Mouse (Mus musculus): ENCODE measurements around the gene Sec22c. TPM values are rescaled to one million over a fixed set of nuclear protein-coding genes. Genes with fewer than 3 reads are reported as not detected.

The Sec22c gene
- polyA plus RNA-seq (2015; fragmentation: Nextera tagmentation; extraction: Ambion mirVana), result 32.0 and 34.5 TPM in 2 replicates

GRCm38 (mm10) chr9:121704646-121705625 is at the start of gene Sec22c:
Gene Sec22c (minus strand): TSS chr9:121705490.
- Histone ChIP-seq H3K9me3 (replicated peaks; ENCODE audit: control insufficient read depth, low read length, poor library complexity, severe bottlenecking) (no peaks in the 10 kb centered on the region), H3K27me3 (ENCODE audit: control insufficient read depth, insufficient read depth, low read depth, low read length) (no peaks in the 10 kb centered on the region), H3K4me2 (ENCODE audit: low read length) (peak within 1 kb of the TSS; percentile 89), H3K9ac (ENCODE audit: low read depth, low read length) (peak within 1 kb of the TSS; percentile 85), H3K4me1 (ENCODE audit: control insufficient read depth, insufficient read depth, low read length) (peaks cover 22% of the 10 kb centered on the region), H3K27ac (ENCODE audit: low read length) (peak within 1 kb of the TSS; percentile 81), H3K4me3 (ENCODE audit: low read depth, low read length) (peak within 1 kb of the TSS; percentile 76), H3K36me3 (ENCODE audit: control insufficient read depth, insufficient read depth, low read length) (no peaks in the 10 kb centered on the region)
- WGBS, result 1% methylated on average over 58 of the region's 69 CpGs
- peak; percentile 95 for ATAC-seq

DNA sequence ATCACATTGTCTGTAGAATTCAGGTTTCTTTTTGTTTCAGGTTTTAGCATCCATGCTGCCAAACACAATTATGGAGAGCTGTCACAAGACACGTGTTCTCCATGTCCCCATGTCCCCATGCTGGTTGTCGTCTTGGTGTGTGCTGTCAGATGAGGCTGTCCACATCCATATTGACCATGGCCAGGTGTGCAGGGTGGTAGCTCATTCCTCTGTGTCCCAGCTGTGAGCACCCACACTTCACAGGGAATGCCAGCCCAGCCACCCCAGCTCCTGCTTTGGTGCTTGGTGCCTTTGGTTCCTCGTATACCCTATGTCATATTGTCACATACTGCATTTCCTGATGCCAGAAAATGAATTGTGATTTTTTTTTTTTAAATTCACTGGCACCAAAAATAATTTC is 49.3 kb upstream of the Sec22c start:
- Histone ChIP-seq H3K4me1 (ENCODE audit: control insufficient read depth, insufficient read depth, low read length) (peaks cover 13% of the 10 kb centered on the region), H3K4me2 (ENCODE audit: low read length) (no peak overlapping the region), H3K27me3 (ENCODE audit: control insufficient read depth, insufficient read depth, low read depth, low read length) (no peaks in the 10 kb centered on the region), H3K27ac (ENCODE audit: low read length) (no peak overlapping the region), H3K9me3 (replicated peaks; ENCODE audit: control insufficient read depth, low read length, poor library complexity, severe bottlenecking) (no peaks in the 10 kb centered on the region), H3K36me3 (ENCODE audit: control insufficient read depth, insufficient read depth, low read length) (peaks cover 33% of the 10 kb centered on the region), H3K4me3 (ENCODE audit: low read depth, low read length) (no peak overlapping the region), H3K9ac (ENCODE audit: low read depth, low read length) (no peak overlapping the region)
- 93% methylated on average over 3 of the region's 3 CpGs for WGBS
- no peak for ATAC-seq

DNA sequence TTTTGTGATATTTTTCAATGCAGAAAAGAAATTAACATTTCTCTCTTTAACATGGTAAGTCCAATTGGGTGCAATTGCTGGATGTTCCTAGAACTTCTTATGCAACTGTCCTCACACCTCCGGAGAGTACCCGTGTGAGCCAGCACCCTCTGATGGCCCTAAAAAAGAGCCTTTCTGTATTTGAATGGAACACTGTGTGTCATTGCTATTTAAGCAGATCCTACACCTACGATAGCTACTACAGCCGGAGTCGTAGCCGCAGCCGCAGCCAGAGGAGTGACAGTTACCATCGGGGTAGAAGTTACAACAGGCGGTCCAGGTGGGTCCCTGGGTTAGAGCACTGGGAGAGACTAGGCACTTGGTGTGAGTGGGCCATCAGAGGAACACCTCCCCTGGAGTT is 47.5 kb upstream of the Sec22c start:
- Histone ChIP-seq H3K4me1 (ENCODE audit: control insufficient read depth, insufficient read depth, low read length) (0 out of 2 replicates have a peak, but pooled peaks cover 3% of the 10 kb centered on the region), H3K9ac (ENCODE audit: low read depth, low read length) (no peak overlapping the region), H3K36me3 (ENCODE audit: control insufficient read depth, insufficient read depth, low read length) (peaks cover 39% of the 10 kb centered on the region), H3K4me2 (ENCODE audit: low read length) (no peak overlapping the region), H3K9me3 (replicated peaks; ENCODE audit: control insufficient read depth, low read length, poor library complexity, severe bottlenecking) (no peaks in the 10 kb centered on the region), H3K27me3 (ENCODE audit: control insufficient read depth, insufficient read depth, low read depth, low read length) (no peaks in the 10 kb centered on the region), H3K27ac (ENCODE audit: low read length) (no peak overlapping the region), H3K4me3 (ENCODE audit: low read depth, low read length) (no peak overlapping the region)
- WGBS, result 98% methylated on average over 9 of the region's 9 CpGs
- no peak for ATAC-seq

DNA sequence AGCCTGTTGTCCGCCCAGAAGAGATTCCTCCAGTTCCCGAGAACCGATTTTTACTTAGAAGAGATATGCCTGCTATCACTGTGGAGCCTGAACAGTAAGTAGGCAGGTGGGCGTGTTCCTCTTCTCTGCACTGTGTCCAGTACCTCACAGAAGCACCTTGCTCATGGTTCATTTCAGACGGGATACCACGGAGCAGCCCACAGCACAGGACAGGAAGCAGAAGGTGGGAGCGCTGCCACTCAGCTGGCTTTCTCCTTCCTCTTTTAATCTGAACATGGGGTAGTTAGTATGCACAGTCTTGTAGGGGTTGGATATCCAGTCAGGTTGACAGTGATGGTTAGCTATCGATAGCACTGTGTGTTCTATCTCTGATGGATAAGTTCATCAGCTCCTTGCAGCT is 38.8 kb upstream of the Sec22c start:
- no peak for ATAC-seq
- Histone ChIP-seq H3K36me3 (ENCODE audit: control insufficient read depth, insufficient read depth, low read length) (peaks cover 34% of the 10 kb centered on the region), H3K9ac (ENCODE audit: low read depth, low read length) (no peak overlapping the region), H3K27ac (ENCODE audit: low read length) (no peak overlapping the region), H3K4me1 (ENCODE audit: control insufficient read depth, insufficient read depth, low read length) (no peaks in the 10 kb centered on the region), H3K9me3 (replicated peaks; ENCODE audit: control insufficient read depth, low read length, poor library complexity, severe bottlenecking) (no peaks in the 10 kb centered on the region), H3K4me3 (ENCODE audit: low read depth, low read length) (no peak overlapping the region), H3K4me2 (ENCODE audit: low read length) (no peak overlapping the region), H3K27me3 (ENCODE audit: control insufficient read depth, insufficient read depth, low read depth, low read length) (no peaks in the 10 kb centered on the region)
- WGBS, result 94% methylated on average over 8 of the region's 8 CpGs

- no peaks in the 10 kb centered on the region for H3K27me3 ChIP-seq (ENCODE audit: control insufficient read depth, insufficient read depth, low read depth, low read length)
- no peaks in the 10 kb centered on the region for H3K4me1 ChIP-seq (ENCODE audit: control insufficient read depth, insufficient read depth, low read length)
- no peak overlapping the region for H3K4me3 ChIP-seq (ENCODE audit: low read depth, low read length)
- ATAC-seq, result no peak
- H3K27ac ChIP-seq (ENCODE audit: low read length), result no peak overlapping the region
- peaks cover 24% of the 10 kb centered on the region for H3K36me3 ChIP-seq (ENCODE audit: control insufficient read depth, insufficient read depth, low read length)
- H3K9ac ChIP-seq (ENCODE audit: low read depth, low read length), result no peak overlapping the region
- no peaks in the 10 kb centered on the region for H3K9me3 ChIP-seq (replicated peaks; ENCODE audit: control insufficient read depth, low read length, poor library complexity, severe bottlenecking)
- WGBS, result 95% methylated on average over 3 of the region's 3 CpGs
- H3K4me2 ChIP-seq (ENCODE audit: low read length), result no peak overlapping the region
Measured at GRCm38 (mm10) chr9:121741168-121741567, 35.9 kb upstream of the Sec22c start.

DNA sequence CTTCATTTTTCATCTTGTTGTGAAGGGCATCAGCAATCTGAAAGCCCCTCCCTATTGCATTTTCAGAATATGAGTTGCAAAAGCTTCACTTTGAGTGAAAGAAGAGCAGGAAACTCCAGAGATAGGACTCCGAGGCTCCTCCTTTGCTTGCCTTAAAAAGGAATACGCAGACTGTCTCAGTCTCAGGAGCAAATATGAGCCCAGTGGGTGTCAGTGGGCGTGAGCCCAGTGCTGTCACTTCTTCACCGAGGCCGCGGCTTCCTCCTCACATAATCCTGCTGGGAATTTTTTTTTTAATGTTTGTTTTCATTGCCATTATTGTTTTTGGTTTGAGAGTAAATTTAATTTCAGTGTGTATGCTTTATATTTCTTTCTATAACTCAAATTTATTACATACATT is 35.2 kb upstream of the Sec22c start:
- Histone ChIP-seq H3K4me3 (ENCODE audit: low read depth, low read length) (no peak overlapping the region), H3K27me3 (ENCODE audit: control insufficient read depth, insufficient read depth, low read depth, low read length) (no peaks in the 10 kb centered on the region), H3K4me1 (ENCODE audit: control insufficient read depth, insufficient read depth, low read length) (no peaks in the 10 kb centered on the region), H3K9ac (ENCODE audit: low read depth, low read length) (no peak overlapping the region), H3K27ac (ENCODE audit: low read length) (no peak overlapping the region), H3K4me2 (ENCODE audit: low read length) (no peak overlapping the region), H3K9me3 (replicated peaks; ENCODE audit: control insufficient read depth, low read length, poor library complexity, severe bottlenecking) (no peaks in the 10 kb centered on the region), H3K36me3 (ENCODE audit: control insufficient read depth, insufficient read depth, low read length) (peaks cover 24% of the 10 kb centered on the region)
- 88% methylated on average over 6 of the region's 6 CpGs for WGBS
- no peak for ATAC-seq

DNA sequence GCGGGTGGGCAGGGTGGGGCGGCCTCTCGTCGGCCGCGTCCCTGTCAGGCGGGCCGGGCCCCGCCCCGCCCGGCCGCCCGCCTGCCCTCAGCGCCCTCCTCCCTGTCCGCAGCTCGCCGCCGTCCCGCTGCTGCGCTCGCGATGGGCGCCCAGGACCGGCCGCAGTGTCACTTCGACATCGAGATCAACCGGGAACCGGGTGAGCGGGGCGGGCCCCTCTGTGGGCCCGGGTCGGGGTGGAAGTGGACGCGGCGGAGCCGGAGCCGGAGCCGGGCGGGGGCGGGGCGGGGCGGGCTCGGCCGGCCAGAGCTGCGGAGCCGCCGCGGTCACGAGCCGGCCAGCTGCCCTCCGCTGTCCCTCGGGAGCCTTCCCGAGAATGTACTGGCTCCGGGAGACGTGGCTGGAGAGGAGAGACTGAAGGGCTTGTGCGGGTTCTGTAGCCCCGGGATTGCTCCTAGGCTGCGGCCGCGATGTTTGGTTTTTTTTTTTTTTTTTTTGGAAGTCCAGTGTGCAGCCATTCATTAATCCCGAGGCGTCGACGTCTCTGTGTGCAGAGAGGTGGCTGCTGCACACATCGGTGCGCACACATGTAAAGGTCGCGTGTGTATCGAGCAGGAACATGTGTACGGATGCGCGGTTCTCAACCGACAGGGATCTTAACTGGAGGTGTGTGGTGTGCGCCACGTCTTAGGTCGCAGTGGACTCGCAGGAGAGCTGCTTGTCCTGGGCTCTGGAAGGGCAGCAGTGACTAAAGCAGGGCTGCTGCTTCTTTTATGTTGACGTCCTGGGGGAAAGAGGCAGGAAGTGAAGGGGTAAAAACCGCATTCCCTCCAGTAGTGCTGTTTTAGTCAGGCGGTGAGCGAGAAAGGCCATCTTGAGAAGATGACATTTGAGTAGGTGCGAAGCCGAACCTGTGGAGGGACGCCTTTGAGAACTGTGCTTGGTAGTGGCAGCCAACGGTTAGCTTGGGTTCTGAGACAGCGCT is 14.3 kb upstream of the Sec22c start:
- no peaks in the 10 kb centered on the region for H3K36me3 ChIP-seq (ENCODE audit: control insufficient read depth, insufficient read depth, low read length)
- H3K9me3 ChIP-seq (replicated peaks; ENCODE audit: control insufficient read depth, low read length, poor library complexity, severe bottlenecking), result no peaks in the 10 kb centered on the region
- H3K4me2 ChIP-seq (ENCODE audit: low read length), result peak overlapping the region; percentile 68
- peak overlapping the region; percentile 64 for H3K4me3 ChIP-seq (ENCODE audit: low read depth, low read length)
- under 1% methylated on average over 77 of the region's 87 CpGs for WGBS
- H3K27me3 ChIP-seq (ENCODE audit: control insufficient read depth, insufficient read depth, low read depth, low read length), result no peaks in the 10 kb centered on the region
- H3K4me1 ChIP-seq (ENCODE audit: control insufficient read depth, insufficient read depth, low read length), result peaks cover 23% of the 10 kb centered on the region
- ATAC-seq, result peak; percentile 66
- H3K27ac ChIP-seq (ENCODE audit: low read length), result peak overlapping the region; percentile 88
- H3K9ac ChIP-seq (ENCODE audit: low read depth, low read length), result peak overlapping the region; percentile 89

- H3K27ac ChIP-seq (ENCODE audit: low read length), result peak within 1 kb of the TSS; percentile 94
- peak; percentile 99 for ATAC-seq
- WGBS, result 0% methylated on average over 57 of the region's 61 CpGs
Measured at GRCm38 (mm10) chr9:121718792-121719318, 13.6 kb upstream of the Sec22c start, which contains the start of gene Nktr. Gene Nktr (plus strand): TSS chr9:121719169.

More at GRCm38 (mm10) chr9:121718792-121719318, 13.6 kb upstream of the Sec22c start, which contains the start of gene Nktr:
- Histone ChIP-seq H3K9ac (ENCODE audit: low read depth, low read length) (peak within 1 kb of the TSS; percentile 89), H3K4me2 (ENCODE audit: low read length) (peak within 1 kb of the TSS; percentile 69), H3K36me3 (ENCODE audit: control insufficient read depth, insufficient read depth, low read length) (no peaks in the 10 kb centered on the region), H3K4me3 (ENCODE audit: low read depth, low read length) (peak within 1 kb of the TSS; percentile 64), H3K27me3 (ENCODE audit: control insufficient read depth, insufficient read depth, low read depth, low read length) (no peaks in the 10 kb centered on the region), H3K9me3 (replicated peaks; ENCODE audit: control insufficient read depth, low read length, poor library complexity, severe bottlenecking) (no peaks in the 10 kb centered on the region), H3K4me1 (ENCODE audit: control insufficient read depth, insufficient read depth, low read length) (peaks cover 23% of the 10 kb centered on the region)
